Mouse (Mus musculus) embryonic facial prominence, embryonic 13.5 days (tissue): ENCODE data around the gene Kcnj9. TPM values are rescaled to one million over a fixed set of nuclear protein-coding genes. Genes with fewer than 3 reads are reported as not detected.

Source experiments
- ATAC-seq: fragments of 200-750 bp; cut with Nextera tagmentation; 2 replicates; pipeline ENCODE4 v1.8.0; 2017; ENCODE audit warnings: low read depth; ENCODE audit not compliant: insufficient number of reproducible peaks, insufficient read depth, low FRiP score, low TSS enrichment
- H3K27ac ChIP-seq: fragments of 300-500 bp; sonication (generic); 2 replicates; pipeline ENCODE4 v1.5.1; 2015; ENCODE audit warnings: moderate library complexity, mild to moderate bottlenecking, inconsistent platforms
- H3K27me3 ChIP-seq: fragments of 300-500 bp; sonication (generic); 2 replicates; pipeline ENCODE4 v1.6.1; 2015; ENCODE audit warnings: mild to moderate bottlenecking, inconsistent platforms
- H3K36me3 ChIP-seq: fragments of 300-500 bp; sonication (generic); 2 replicates; pipeline ENCODE4 v1.6.1; 2015; ENCODE audit warnings: mild to moderate bottlenecking, inconsistent platforms
- H3K4me1 ChIP-seq: fragments of 300-500 bp; sonication (generic); 2 replicates; pipeline ENCODE4 v1.6.1; 2015; ENCODE audit warnings: inconsistent platforms
- H3K4me2 ChIP-seq: fragments of 300-500 bp; sonication (generic); 2 replicates; pipeline ENCODE4 v1.6.1; 2015; ENCODE audit warnings: moderate library complexity, mild to moderate bottlenecking, inconsistent platforms
- H3K4me3 ChIP-seq: fragments of 300-500 bp; sonication (generic); 2 replicates; pipeline ENCODE4 v1.5.1; 2015; ENCODE audit warnings: mild to moderate bottlenecking, inconsistent platforms
- H3K9ac ChIP-seq: fragments of 300-500 bp; sonication (generic); 2 replicates; pipeline ENCODE4 v1.6.1; 2015; ENCODE audit warnings: mild to moderate bottlenecking, inconsistent platforms
- H3K9me3 ChIP-seq: fragments of 300-500 bp; sonication (generic); 2 replicates; pipeline ENCODE4 v1.6.1; 2016; ENCODE audit warnings: inconsistent platforms
- WGBS: fragments of 180-500 bp; shearing (Covaris S2); methylation state at CpG from one replicate; pipeline ENCODE4 v1.1.7; 2015; ENCODE audit warnings: mixed read lengths; 5-methylcytosine and 5-hydroxymethylcytosine counted together
- polyA plus RNA-seq: library from polyadenylated mRNA; unstranded; fragments of >200 nt; fragmentation: Nextera tagmentation; extraction: Ambion mirVana; gene quantifications from 2 replicates; pipeline ENCODE4 v1.2.1, GENCODE M21; 2015

Kcnj9 gene
- polyA plus RNA-seq, 1 experiment from 2014 or later: not detected

DNA sequence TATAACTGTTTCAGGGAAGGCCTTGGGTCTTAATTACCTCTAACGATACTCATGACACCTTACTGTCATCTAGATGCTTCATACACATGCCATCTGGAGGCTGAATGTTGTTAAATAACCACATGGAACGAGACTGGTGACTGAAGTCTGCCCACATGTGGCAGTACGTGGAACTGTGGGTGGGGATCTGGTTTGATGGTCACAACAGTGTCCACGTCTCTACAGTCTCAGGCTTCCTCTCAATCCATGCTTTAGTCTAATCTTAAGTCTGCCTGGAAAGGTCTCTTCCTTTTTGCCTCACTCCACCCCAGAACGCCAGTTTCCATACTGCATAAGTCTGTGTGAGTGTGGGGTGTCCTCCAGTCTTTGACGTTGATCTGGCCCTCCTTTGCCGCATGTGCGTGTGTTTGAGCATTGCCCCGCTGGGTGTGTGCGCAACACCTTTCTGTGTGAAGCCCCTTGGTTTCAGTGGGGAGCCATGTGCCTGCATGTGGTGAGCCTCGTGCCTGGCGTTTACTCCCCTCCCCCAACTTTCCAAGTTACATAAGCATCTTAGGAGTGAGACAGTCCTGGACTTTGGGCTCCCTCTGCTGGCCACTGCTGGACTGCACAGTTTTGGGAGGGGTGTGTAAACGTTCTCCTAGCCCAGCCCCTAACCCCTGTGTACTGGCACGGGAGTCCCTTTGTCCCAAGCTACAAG lies 19.3 kb downstream of the Kcnj9 start:
- Histone ChIP-seq H3K27me3 (no peaks in the 10 kb centered on the region), H3K9me3 (no peaks in the 10 kb centered on the region), H3K4me3 (peak overlapping the region; percentile 32), H3K4me1 (peaks cover 40% of the 10 kb centered on the region), H3K4me2 (peak overlapping the region; percentile 93), H3K9ac (peak overlapping the region; percentile 68), H3K36me3 (no peaks in the 10 kb centered on the region), H3K27ac (peak overlapping the region; percentile 86)
- peak; percentile 72 for ATAC-seq
- 2% methylated on average over 14 of the region's 14 CpGs for WGBS

DNA sequence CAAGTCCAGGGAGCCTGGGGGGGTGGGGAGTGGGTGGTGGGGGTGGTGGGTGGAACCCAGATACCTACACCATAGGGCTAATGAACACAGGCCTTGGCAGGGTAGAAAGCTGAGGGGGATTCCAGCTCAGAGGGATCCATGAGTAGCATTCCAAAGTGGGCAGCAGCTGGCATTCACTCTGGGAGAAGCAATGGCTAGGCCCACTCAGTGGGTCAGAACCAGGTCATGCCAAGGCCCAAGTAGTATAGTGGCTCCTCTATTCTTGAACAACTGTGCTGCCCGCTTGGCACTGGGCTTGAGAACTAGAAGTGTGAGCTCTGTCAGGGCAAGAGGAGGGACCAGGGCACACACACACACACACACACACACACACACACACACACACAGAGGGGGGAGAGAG lies 20.7 kb downstream of the Kcnj9 start:
- no peak overlapping the region for H3K9ac ChIP-seq
- no peaks in the 10 kb centered on the region for H3K27me3 ChIP-seq
- no peaks in the 10 kb centered on the region for H3K36me3 ChIP-seq
- no peaks in the 10 kb centered on the region for H3K9me3 ChIP-seq
- no peak overlapping the region for H3K4me3 ChIP-seq
- no peak overlapping the region for H3K4me2 ChIP-seq
- no peak for ATAC-seq
- 0 out of 2 replicates have a peak overlapping the region, but pooled peaks have one; percentile 33 for H3K27ac ChIP-seq
- 100% methylated on average over 1 of the region's 1 CpGs for WGBS
- H3K4me1 ChIP-seq: peaks cover 31% of the 10 kb centered on the region

DNA sequence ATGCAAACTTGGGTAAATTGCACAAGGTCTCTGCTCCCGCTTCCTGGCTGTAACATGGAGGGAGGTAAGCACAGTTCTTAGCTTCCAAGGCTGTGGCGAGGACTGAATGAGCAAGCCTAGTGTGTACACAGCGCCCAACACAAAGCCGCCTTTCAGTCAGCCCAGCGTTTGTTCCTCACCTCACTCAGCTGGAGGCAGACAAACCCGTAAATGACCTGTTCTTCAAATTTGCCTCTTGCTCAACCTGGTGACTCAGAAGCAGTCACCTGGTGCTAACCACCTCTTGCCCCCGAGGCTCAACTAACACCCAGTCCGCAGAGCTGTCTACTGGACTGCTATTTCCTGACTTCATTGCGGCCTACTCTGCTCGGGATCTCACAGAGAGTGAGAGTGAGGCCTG lies 21.2 kb downstream of the Kcnj9 start:
- H3K4me3 ChIP-seq: no peak overlapping the region
- no peaks in the 10 kb centered on the region for H3K9me3 ChIP-seq
- H3K4me2 ChIP-seq: no peak overlapping the region
- 0 out of 2 replicates have a peak overlapping the region, but pooled peaks have one; percentile 33 for H3K27ac ChIP-seq
- peaks cover 26% of the 10 kb centered on the region for H3K4me1 ChIP-seq
- no peaks in the 10 kb centered on the region for H3K27me3 ChIP-seq
- H3K9ac ChIP-seq: no peak overlapping the region
- 58% methylated on average over 10 of the region's 10 CpGs for WGBS
- no peaks in the 10 kb centered on the region for H3K36me3 ChIP-seq
- no peak for ATAC-seq

DNA sequence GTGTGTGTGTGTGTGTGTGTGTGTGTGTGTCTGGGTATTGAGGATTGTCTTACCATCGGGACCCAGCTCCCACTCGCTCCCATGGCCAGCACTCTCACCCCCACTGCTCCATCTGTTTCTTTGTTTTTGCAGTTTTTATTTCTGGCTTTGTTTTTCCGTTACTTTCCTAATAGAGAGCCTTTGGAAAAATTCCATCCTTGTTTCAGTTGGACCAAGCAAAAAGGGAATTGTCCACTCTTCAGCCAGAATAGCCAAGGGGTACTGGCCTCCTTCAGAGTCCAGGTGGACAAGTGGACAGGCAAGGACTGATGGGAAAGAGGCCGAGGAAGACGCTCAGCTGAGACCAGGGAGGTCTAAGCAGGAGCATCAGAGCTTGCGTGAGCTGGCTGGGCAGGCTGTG lies 22.2 kb downstream of the Kcnj9 start:
- WGBS: 66% methylated on average over 6 of the region's 6 CpGs
- H3K4me3 ChIP-seq: no peak overlapping the region
- no peak for ATAC-seq
- H3K9me3 ChIP-seq: no peaks in the 10 kb centered on the region
- peaks cover 25% of the 10 kb centered on the region for H3K4me1 ChIP-seq
- no peak overlapping the region for H3K9ac ChIP-seq
- H3K27ac ChIP-seq: no peak overlapping the region
- H3K36me3 ChIP-seq: no peaks in the 10 kb centered on the region
- no peak overlapping the region for H3K4me2 ChIP-seq
- H3K27me3 ChIP-seq: no peaks in the 10 kb centered on the region

DNA sequence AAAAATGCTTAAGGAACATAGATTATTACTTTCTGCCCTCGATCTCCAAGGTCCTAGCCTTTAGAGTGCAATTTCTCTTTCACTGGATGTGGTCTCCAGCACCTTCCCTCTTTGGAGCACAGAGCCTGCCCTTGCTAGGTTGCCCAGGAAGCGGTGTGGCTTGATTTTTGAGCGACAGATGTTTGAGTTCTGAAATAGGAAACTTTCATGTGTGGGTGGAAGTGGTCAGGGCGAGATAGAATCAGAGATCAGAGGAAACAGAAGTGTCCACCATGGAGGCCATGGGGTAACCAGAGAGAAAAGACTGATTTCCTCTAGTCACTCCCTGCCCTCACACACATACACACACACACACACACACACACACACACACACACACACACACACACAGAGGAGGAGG lies 22.9 kb downstream of the Kcnj9 start:
- 71% methylated on average over 4 of the region's 4 CpGs for WGBS
- no peak for ATAC-seq
- Histone ChIP-seq H3K9me3 (no peaks in the 10 kb centered on the region), H3K9ac (no peak overlapping the region), H3K4me3 (no peak overlapping the region), H3K36me3 (no peaks in the 10 kb centered on the region), H3K27me3 (no peaks in the 10 kb centered on the region), H3K27ac (no peak overlapping the region), H3K4me1 (peaks cover 29% of the 10 kb centered on the region), H3K4me2 (no peak overlapping the region)

DNA sequence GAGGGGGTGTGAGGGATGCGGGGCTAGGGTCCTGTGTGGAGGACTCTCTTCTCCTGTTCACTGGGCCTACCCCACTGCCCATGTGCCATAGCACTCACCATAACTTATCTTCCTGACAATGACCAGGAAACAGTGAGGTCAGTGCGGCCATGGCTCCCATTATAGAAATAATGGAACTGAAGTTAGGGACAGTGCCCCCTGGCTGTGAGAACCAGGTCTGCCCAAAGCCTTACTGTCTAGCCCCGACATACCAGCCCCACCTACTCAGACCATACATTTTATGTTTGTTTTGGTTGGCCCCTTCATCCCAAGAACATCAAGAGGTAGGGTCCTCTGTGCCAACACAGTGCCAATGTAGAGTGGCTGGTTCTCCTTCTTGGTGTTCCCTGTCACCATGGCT lies 23.5 kb downstream of the Kcnj9 start:
- Histone ChIP-seq H3K27me3 (no peaks in the 10 kb centered on the region), H3K4me3 (no peak overlapping the region), H3K27ac (no peak overlapping the region), H3K9ac (no peak overlapping the region), H3K36me3 (no peaks in the 10 kb centered on the region), H3K9me3 (no peaks in the 10 kb centered on the region), H3K4me1 (peaks cover 28% of the 10 kb centered on the region), H3K4me2 (no peak overlapping the region)
- no peak for ATAC-seq
- WGBS: 76% methylated on average over 3 of the region's 3 CpGs

DNA sequence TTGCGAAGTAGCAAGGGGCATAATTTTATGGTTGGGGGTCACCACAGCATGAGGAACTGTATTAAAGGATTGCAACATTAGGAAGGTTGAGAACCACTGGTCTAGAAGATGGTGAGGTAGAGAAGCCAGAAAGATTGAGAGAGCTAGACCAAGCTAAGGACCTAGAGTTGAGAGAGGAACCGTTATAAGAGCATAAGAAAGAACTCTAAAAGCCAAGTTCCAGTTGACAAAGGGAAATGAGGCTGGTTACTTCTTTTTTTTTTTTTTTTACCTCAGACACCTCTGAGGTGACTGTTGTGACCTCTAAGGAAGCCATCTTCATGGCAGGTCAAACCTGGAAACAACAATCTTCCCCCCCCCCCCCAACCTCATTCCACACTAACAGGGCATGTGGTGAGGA lies 24.0 kb downstream of the Kcnj9 start:
- H3K4me1 ChIP-seq: peaks cover 23% of the 10 kb centered on the region
- H3K36me3 ChIP-seq: no peaks in the 10 kb centered on the region
- WGBS: 93% methylated on average over 2 of the region's 2 CpGs
- H3K27ac ChIP-seq: no peak overlapping the region
- H3K9me3 ChIP-seq: no peaks in the 10 kb centered on the region
- H3K4me3 ChIP-seq: no peak overlapping the region
- no peak overlapping the region for H3K9ac ChIP-seq
- no peaks in the 10 kb centered on the region for H3K27me3 ChIP-seq
- H3K4me2 ChIP-seq: no peak overlapping the region
- ATAC-seq: no peak

DNA sequence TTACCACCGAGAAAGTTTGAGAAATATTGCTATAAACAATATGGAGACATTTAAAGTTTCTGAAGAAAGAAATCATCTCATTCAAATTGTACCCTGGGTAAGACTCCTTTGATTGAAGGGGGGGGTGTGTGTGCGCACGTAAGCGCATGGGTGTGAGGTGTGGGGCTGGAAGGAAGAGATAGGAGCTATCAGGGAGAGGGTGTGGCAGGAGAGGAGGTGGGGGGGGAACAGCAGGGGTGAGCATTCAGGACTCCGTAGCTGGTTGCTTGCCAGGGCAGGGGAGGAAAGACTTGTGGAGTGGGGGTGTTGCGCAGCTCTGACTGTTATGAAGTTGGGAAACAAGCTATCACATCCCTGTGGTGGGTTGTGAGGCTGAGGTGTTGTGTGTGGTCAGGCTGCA lies 24.7 kb downstream of the Kcnj9 start:
- no peak for ATAC-seq
- no peak overlapping the region for H3K27ac ChIP-seq
- no peaks in the 10 kb centered on the region for H3K36me3 ChIP-seq
- H3K9ac ChIP-seq: no peak overlapping the region
- no peak overlapping the region for H3K4me2 ChIP-seq
- peaks cover 16% of the 10 kb centered on the region for H3K4me1 ChIP-seq
- H3K27me3 ChIP-seq: no peaks in the 10 kb centered on the region
- no peak overlapping the region for H3K4me3 ChIP-seq
- 78% methylated on average over 6 of the region's 6 CpGs for WGBS
- H3K9me3 ChIP-seq: no peaks in the 10 kb centered on the region

DNA sequence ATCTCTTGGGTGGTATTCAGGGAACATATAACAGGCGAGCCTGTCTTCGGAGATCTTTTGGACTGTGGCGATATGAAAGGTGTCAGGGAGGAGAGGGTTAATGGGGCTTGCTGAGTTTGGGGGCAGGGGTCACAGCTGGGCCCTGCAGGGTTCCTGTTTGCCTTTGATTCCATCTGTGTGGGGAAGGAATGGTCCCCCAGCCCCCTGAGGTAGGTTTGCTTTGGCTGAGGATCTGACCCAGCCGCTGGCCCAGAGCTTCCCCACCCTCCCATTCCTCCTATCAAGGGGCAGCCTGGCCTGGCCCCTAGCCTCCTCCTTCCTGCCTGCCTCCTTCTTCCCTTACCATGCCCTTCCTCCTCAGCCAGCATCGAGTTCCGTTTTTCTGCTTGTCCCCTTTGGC lies 26.3 kb downstream of the Kcnj9 start:
- peaks cover 20% of the 10 kb centered on the region for H3K4me1 ChIP-seq
- no peak overlapping the region for H3K4me2 ChIP-seq
- 18% methylated on average over 6 of the region's 6 CpGs for WGBS
- H3K9me3 ChIP-seq: no peaks in the 10 kb centered on the region
- H3K27ac ChIP-seq: no peak overlapping the region
- H3K36me3 ChIP-seq: no peaks in the 10 kb centered on the region
- ATAC-seq: no peak
- H3K4me3 ChIP-seq: no peak overlapping the region
- no peaks in the 10 kb centered on the region for H3K27me3 ChIP-seq
- H3K9ac ChIP-seq: no peak overlapping the region

DNA sequence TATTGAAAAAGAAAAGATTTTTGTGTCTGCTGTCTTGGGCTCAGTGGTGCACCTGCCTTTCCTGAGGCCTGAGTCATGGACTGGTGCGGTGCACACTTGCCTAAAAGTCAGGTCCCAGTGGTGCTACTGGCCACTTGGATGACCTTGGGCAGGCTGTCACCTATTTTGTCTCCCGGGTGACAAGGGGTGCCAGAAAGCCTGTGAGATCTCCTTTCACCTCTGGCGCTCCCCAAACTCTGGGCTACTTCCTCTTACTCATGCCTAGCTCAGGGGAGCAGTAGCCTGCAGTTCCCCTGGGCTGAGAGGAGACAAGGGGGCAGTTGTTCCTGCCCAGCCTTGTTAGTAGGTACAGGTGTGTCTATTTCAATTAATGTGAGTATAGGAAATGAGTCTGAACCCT lies 26.8 kb downstream of the Kcnj9 start:
- no peak overlapping the region for H3K4me3 ChIP-seq
- no peaks in the 10 kb centered on the region for H3K9me3 ChIP-seq
- no peak for ATAC-seq
- H3K27ac ChIP-seq: no peak overlapping the region
- no peak overlapping the region for H3K4me2 ChIP-seq
- H3K4me1 ChIP-seq: peaks cover 25% of the 10 kb centered on the region
- WGBS: 48% methylated on average over 3 of the region's 3 CpGs
- H3K9ac ChIP-seq: no peak overlapping the region
- no peaks in the 10 kb centered on the region for H3K36me3 ChIP-seq
- no peaks in the 10 kb centered on the region for H3K27me3 ChIP-seq

DNA sequence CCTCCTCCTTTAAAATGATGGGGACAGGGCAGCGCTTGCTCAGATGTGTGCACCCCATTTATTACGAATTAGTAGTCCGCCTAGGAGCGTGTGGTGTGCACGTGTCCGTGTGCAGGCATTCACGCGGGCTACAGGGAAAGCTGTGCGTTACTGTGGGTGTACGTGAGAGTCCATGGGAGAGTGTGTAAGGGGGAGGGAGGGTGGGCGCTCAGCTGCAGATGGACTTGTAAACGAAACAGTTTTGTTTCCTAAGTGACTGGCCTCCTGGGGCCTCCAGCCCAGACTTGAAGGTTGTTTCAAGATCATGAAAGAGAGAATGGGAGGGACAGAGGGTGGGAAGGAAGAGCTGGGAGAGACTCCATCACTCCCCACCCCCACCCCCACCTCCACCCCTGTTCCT lies 27.9 kb downstream of the Kcnj9 start:
- peaks cover 37% of the 10 kb centered on the region for H3K4me1 ChIP-seq
- H3K4me2 ChIP-seq: no peak overlapping the region
- no peaks in the 10 kb centered on the region for H3K27me3 ChIP-seq
- no peak for ATAC-seq
- WGBS: 48% methylated on average over 12 of the region's 12 CpGs
- no peaks in the 10 kb centered on the region for H3K36me3 ChIP-seq
- H3K4me3 ChIP-seq: no peak overlapping the region
- H3K9me3 ChIP-seq: no peaks in the 10 kb centered on the region
- no peak overlapping the region for H3K9ac ChIP-seq
- no peak overlapping the region for H3K27ac ChIP-seq

DNA sequence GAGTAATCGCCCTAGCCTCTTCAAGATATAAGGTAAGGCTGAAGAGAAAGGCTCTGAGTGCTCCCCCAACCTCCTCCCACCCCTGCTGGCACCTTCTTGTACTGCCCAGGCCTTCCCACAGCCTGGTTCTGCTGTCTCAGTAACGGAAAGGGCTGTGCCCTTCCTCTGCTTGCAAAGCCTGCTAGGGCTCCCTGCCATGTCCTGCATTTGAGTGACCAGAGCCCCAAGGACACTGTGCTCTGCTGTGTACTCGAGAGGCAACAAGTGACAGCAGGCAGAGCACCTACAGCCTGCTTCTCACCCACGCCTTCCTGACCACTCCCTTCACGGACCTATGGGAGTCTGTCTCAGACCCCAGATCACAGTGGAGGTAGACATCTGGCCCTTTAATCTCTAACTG lies 28.9 kb downstream of the Kcnj9 start:
- peaks cover 46% of the 10 kb centered on the region for H3K4me1 ChIP-seq
- no peak overlapping the region for H3K4me2 ChIP-seq
- ATAC-seq: no peak
- no peaks in the 10 kb centered on the region for H3K36me3 ChIP-seq
- no peak overlapping the region for H3K4me3 ChIP-seq
- no peaks in the 10 kb centered on the region for H3K9me3 ChIP-seq
- H3K9ac ChIP-seq: no peak overlapping the region
- 66% methylated on average over 5 of the region's 5 CpGs for WGBS
- no peak overlapping the region for H3K27ac ChIP-seq
- no peaks in the 10 kb centered on the region for H3K27me3 ChIP-seq
